Mouse (Mus musculus) bone marrow, adult 2 months (tissue): ENCODE results near the gene Hist1h2bn. TPM values are rescaled to one million over a fixed set of nuclear protein-coding genes. Genes with fewer than 3 reads are reported as not detected.
"Not testable (repeated sequence)": the region's sequence is repeated elsewhere in the genome, so short reads cannot be mapped to it uniquely, and the experiment has no call there.

ENCODE experiments used
- H3K27ac ChIP-seq: fragments of 200-500 bp; 2 replicates; pipeline ENCODE4 v1.5.1; 2012; ENCODE audit warnings: low read depth, mild to moderate bottlenecking, control low read depth, inconsistent platforms, low read length; ENCODE audit not compliant: control insufficient read depth, poor library complexity, insufficient read depth
- H3K4me1 ChIP-seq: fragments of 200-500 bp; 2 replicates; pipeline ENCODE4 v1.6.1; 2011; ENCODE audit warnings: low read length; ENCODE audit not compliant: control insufficient read depth, insufficient read depth
- H3K4me3 ChIP-seq: fragments of 200-500 bp; replicated peaks from 2 replicates; pipeline ENCODE3; 2011; ENCODE audit warnings: mild to moderate bottlenecking, low read depth, low read length, control low read depth; ENCODE audit not compliant: control insufficient read depth
- CTCF ChIP-seq: fragments of 200-500 bp; IDR thresholded peaks from 2 replicates; pipeline ENCODE4 v1.5.1; 2011; ENCODE audit warnings: low read length, control low read depth; ENCODE audit not compliant: control insufficient read depth, insufficient read depth
- POLR2A ChIP-seq: fragments of 200-500 bp; IDR thresholded peaks from 2 replicates; pipeline ENCODE4 v1.6.1; 2011; ENCODE audit warnings: low read depth, mild to moderate bottlenecking, control low read depth, low read length, borderline replicate concordance; ENCODE audit not compliant: control insufficient read depth
- WGBS: fragments of 180-500 bp; shearing (Covaris S2); methylation state at CpG from one replicate; pipeline ENCODE4 v1.1.7; 2018; 5-methylcytosine and 5-hydroxymethylcytosine counted together
- polyA plus RNA-seq: library from polyadenylated mRNA; stranded (reverse); fragments of >200 nt; gene quantifications from 2 replicates; pipeline ENCODE4 v1.2.4, GENCODE M21; 2011; ENCODE audit warnings: low replicate concordance; ENCODE audit not compliant: missing spikeins, insufficient read depth, insufficient read length

Gene Hist1h2bn
- polyA plus RNA-seq, 1 experiment, result 195 TPM

DNA sequence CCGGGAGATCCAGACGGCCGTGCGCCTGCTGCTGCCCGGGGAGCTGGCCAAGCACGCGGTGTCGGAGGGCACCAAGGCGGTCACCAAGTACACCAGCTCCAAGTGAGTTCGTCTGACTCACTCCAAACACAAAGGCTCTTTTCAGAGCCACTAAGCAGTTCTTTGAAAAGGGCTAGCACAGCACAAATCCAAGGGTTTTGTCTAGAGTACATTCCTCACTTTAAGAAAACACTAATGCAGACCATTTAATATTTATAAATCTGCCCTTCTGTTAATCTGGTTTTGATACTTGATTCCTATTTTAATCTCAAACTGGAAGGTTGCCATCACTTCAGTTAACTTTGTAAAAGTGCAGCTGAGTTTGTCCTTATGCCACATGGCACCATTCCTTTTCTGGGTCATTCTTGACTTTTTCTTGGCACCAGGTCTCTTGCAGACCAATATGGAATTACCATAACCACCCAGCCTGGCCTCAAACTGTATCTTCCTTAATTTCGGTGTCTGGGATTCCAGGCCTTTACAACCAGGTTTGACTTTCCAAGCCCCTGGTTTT is 31.5 kb upstream of the Hist1h2bn start:
- 5% methylated on average over 11 of the region's 11 CpGs for WGBS
- peak overlapping the region; percentile 91 for H3K27ac ChIP-seq
- TF ChIP-seq POLR2A, result no peak
- TF ChIP-seq CTCF, result no peak
- no peak overlapping the region for H3K4me3 ChIP-seq
- H3K4me1 ChIP-seq, result no peaks in the 10 kb centered on the region; the same call in 1 of the 2 replicates

DNA sequence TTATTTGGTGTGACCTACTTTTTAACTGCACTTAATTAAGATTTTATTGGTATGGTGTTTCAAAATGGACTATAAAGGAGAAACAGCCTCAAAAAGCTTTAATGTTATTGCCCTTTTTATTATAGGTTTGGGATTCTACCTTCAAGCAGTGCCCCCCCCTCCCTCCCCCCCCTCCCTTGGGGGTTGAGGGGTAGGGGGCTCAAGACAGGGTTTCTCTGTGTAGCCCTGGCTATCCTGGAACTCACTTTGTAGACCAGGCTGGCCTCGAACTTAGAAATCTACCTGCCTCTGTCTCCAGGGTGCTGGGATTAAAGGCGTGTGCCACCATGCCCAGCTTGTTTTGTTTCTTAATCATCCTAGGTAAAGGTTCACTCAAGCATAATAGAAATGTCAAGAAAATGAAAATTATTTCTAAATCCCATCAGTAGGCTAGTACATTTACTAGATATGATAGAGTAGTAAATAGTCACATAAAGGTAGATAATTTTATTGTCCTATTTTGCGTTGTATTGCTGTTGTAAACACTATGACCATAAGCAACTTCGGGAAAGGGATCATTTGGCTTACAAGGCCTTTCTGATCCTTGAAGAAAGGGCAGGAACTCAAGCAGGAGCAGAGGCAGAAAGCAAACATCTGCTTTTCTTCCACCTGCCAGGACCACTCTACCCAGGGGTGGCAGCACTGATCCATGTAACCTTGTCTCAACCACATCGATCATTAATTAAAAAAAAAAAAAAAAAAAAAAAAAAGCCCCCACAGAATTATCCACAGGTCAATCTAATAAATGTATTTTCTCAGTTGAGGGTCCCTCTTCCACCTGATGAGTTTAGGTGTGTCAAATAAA is 30.7 kb upstream of the Hist1h2bn start:
- Histone ChIP-seq H3K27ac (no peak overlapping the region), H3K4me3 (no peak overlapping the region), H3K4me1 (no peaks in the 10 kb centered on the region; the same call in 1 of the 2 replicates)
- TF ChIP-seq POLR2A (no peak), CTCF (no peak)
- 47% methylated on average over 5 of the region's 5 CpGs for WGBS

DNA sequence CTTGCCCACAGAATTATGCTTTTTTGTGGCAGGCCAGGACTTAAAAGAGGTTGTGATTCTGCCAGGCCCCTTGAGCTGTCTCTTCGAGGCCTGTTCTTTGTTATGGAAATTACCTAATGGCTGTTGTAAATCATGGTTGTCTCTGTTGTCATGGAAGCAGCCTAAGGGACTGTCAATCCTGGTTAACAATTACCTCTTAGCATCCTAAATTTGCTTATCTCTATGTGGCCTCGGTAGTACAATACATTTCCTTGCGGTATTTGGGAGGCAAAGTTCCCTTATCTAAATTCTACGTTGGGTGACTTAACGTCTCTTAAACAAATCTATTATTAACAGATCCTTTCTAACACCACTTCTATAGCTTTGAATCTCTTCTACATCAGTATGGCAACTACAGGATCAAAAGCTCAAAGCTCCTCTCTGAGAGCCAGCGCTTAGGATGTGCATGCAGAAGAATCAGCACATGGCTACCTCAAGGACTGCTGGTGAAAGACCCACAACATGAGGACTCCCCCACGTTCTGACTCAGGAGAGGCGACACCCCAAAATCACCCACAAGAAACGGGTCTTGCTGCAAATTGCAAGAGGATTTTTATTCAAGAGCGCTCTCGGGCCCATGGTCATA is 25.9 kb upstream of the Hist1h2bn start:
- TF ChIP-seq POLR2A (no peak), CTCF (no peak)
- H3K4me3 ChIP-seq, result no peak overlapping the region
- no peaks in the 10 kb centered on the region; the same call in 1 of the 2 replicates for H3K4me1 ChIP-seq
- H3K27ac ChIP-seq, result no peak overlapping the region
- WGBS, result 75% methylated on average over 11 of the region's 11 CpGs

- Histone ChIP-seq H3K4me3 (no peak overlapping the region), H3K4me1 (peaks cover 5% of the 10 kb centered on the region), H3K27ac (no peak overlapping the region)
- TF ChIP-seq POLR2A (no peak), CTCF (no peak)
- WGBS, result 73% methylated on average over 1 of the region's 1 CpGs
These were observed 24.4 kb upstream of the Hist1h2bn start for GRCm38 (mm10) chr13:21729544-21729943.

DNA sequence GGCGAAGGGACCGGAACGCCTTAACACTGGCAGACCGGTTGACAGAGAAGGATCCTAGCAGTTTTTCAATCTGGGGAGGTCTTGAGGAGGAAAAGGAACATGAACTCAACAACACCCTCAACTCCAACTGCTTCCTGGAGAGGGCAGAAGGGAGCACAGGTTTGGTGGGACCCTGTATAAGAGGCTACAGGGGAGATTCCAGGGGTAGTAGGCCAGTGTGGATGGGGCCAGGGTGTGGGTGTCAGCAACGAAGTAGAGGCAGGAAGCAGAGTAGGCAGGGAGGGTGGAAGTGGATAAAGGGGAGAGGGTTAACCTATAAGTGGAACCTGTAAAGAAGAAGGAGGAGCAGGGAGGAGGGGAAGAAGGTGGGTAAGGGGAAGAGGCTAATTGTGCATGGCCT is 20.5 kb upstream of the Hist1h2bn start:
- H3K27ac ChIP-seq, result no peak overlapping the region
- WGBS, result 80% methylated on average over 5 of the region's 5 CpGs

DNA sequence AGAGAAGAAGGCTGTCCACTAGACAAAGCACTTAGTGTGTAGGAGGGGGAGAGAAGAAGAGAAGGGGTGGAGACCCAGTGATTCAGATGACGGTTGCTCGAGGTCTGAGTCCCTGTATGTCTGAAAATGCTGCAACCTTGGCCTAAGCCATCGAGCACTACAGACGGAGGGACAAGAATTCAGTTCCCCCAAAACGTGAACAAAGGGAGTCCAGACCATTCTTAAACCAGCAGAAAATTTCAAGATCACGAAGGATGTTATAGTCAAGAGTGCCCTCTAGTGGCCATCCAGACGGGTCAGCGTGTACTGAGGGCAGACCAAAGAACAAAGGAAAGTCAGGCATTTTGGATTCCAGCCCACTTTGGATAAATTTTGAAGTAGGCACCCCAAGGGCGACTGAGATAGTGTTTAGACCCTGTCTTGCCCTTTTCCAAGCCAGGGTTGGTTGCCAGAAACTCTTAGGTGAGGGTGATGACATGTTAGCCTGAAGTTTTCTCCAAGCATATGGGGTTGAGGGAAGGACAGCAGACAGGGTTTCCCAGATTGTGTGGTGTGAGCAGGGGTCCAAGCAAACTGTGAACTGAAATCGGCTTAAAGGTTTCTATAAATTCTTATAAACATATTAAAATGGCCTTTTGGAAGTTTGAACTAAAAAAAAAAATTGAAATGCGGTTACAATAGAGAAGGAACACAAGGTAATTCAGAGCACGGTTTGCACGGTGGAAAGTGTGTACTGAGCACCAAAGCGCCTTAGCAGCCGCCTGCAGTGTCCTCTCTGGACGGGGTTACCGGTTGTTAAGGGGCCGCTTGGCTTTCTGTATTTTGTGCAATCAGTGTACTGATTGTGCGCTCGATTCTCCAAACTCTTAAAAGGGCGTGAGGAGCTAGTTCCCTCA is 19.7 kb upstream of the Hist1h2bn start:
- H3K4me3 ChIP-seq, result peak overlapping the region; percentile 54
- under 1% methylated on average over 21 of the region's 21 CpGs for WGBS
- TF ChIP-seq POLR2A, result no peak
- peak; percentile 77 for TF ChIP-seq CTCF
- peaks cover 5% of the 10 kb centered on the region for H3K4me1 ChIP-seq
- H3K27ac ChIP-seq, result peak overlapping the region; percentile 93

More for the DNA sequence above, 20.5 kb upstream of the Hist1h2bn start:
- no peak overlapping the region for H3K4me3 ChIP-seq
- TF ChIP-seq POLR2A (no peak), CTCF (no peak)
- H3K4me1 ChIP-seq, result peaks cover 5% of the 10 kb centered on the region

- not testable (repeated sequence) for H3K4me1 ChIP-seq
- Histone ChIP-seq H3K4me3 (peak within 1 kb of the TSS; percentile 67), H3K27ac (peak within 1 kb of the TSS; percentile 93)
- under 1% methylated on average over 51 of the region's 56 CpGs for WGBS
- TF ChIP-seq POLR2A, result peak; percentile 98
These were observed 18.8 kb upstream of the Hist1h2bn start, which contains the start of gene Hist1h4j for GRCm38 (mm10) chr13:21734906-21735767. Gene Hist1h4j, plus strand, starts transcription at chr13:21735064.
